Mouse (Mus musculus) heart, embryonic 11.5 days (tissue): Measurements from ENCODE around the gene Kctd15. TPM values are rescaled to one million over a fixed set of nuclear protein-coding genes. Genes with fewer than 3 reads are reported as not detected.

Experiments
- ATAC-seq: fragments of 200-750 bp; cut with Nextera tagmentation; replicated peaks from 2 replicates; pipeline ENCODE4 v1.8.0; 2017; ENCODE audit warnings: moderate library complexity; ENCODE audit not compliant: insufficient number of reproducible peaks, low FRiP score, low TSS enrichment
- H3K27ac ChIP-seq: fragments of 300-500 bp; sonication (generic); 2 replicates; pipeline ENCODE4 v1.5.1; 2014; ENCODE audit warnings: mild to moderate bottlenecking, low read depth, low read length
- H3K27me3 ChIP-seq: fragments of 300-500 bp; sonication (generic); 2 replicates; pipeline ENCODE4 v1.6.1; 2014; ENCODE audit warnings: mild to moderate bottlenecking, low read length, mixed read lengths; ENCODE audit not compliant: control insufficient read depth, insufficient read depth
- H3K36me3 ChIP-seq: fragments of 300-500 bp; sonication (generic); 2 replicates; pipeline ENCODE4 v1.6.1; 2014; ENCODE audit warnings: mild to moderate bottlenecking, low read length, moderate library complexity, mixed read lengths; ENCODE audit not compliant: control insufficient read depth, insufficient read depth
- H3K4me1 ChIP-seq: fragments of 300-500 bp; sonication (generic); 2 replicates; pipeline ENCODE4 v1.6.1; 2014; ENCODE audit warnings: low read length; ENCODE audit not compliant: control insufficient read depth, insufficient read depth
- H3K4me2 ChIP-seq: fragments of 300-500 bp; sonication (generic); 2 replicates; pipeline ENCODE4 v1.6.1; 2014; ENCODE audit warnings: mild to moderate bottlenecking, moderate library complexity
- H3K4me3 ChIP-seq: fragments of 300-500 bp; sonication (generic); 2 replicates; pipeline ENCODE4 v1.5.1; 2014; ENCODE audit warnings: low read depth, low read length
- H3K9ac ChIP-seq: fragments of 300-500 bp; sonication (generic); 2 replicates; pipeline ENCODE4 v1.6.1; 2014; ENCODE audit warnings: mild to moderate bottlenecking, low read depth, low read length, moderate library complexity
- H3K9me3 ChIP-seq: fragments of 300-500 bp; sonication (generic); replicated peaks from 2 replicates; pipeline ENCODE4 v1.6.1; 2016; ENCODE audit warnings: low read length; ENCODE audit not compliant: control insufficient read depth
- WGBS: fragments of 180-500 bp; shearing (Covaris S2); extraction: QIAGEN DNeasy Blood & Tissue Kit; methylation state at CpG from one replicate; pipeline ENCODE4 v1.1.7; 2014; ENCODE audit not compliant: insufficient replicate concordance; 5-methylcytosine and 5-hydroxymethylcytosine counted together
- polyA plus RNA-seq: library from polyadenylated mRNA; unstranded; fragments of >200 nt; fragmentation: Nextera tagmentation; extraction: Ambion mirVana; gene quantifications from 2 replicates; pipeline ENCODE4 v1.2.1, GENCODE M21; 2014

The Kctd15 gene
- polyA plus RNA-seq, 1 experiment from 2014 or later = 4.5 TPM

DNA sequence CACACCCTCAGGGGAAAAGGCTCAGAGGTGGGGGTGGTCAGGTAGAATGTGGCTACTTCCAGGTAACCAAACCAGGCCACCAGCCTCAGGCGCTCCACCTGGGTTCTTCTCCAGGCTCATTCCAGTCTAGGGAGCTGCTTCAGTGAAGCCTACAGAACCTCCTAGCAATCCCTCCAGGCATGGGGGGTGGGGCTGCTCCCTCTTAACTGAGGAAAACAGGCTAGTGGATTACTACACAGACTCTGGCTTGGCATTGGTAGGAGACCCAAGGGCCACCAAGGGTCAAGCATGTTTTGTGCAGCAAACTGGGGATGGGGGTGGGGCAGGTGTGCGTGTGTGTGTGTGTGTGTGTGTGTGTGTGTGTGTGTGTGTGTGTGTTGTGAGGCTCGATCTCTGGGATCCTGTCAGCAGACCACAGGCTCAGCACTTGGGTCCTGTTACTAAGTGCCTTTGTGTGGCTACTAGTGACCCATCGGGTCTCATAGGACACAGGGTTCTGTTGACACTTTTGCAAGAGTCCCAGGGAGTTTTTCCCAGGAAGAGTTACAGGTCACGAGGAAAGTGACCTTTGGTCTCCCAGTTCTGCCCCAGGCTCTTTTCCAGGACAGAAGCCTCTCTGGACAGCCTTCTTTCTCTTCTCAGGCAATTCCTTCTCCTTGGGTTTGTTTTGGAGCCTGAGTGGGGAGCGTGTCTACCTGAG is 3.0 kb upstream of the Kctd15 start:
- Histone ChIP-seq H3K27ac (no peak overlapping the region), H3K4me1 (no peaks in the 10 kb centered on the region), H3K9ac (no peak overlapping the region), H3K4me2 (no peak overlapping the region), H3K36me3 (no peaks in the 10 kb centered on the region), H3K4me3 (no peak overlapping the region), H3K27me3 (no peaks in the 10 kb centered on the region), H3K9me3 (no peaks in the 10 kb centered on the region)
- no peak for ATAC-seq
- WGBS = 67% methylated on average over 6 of the region's 6 CpGs

DNA sequence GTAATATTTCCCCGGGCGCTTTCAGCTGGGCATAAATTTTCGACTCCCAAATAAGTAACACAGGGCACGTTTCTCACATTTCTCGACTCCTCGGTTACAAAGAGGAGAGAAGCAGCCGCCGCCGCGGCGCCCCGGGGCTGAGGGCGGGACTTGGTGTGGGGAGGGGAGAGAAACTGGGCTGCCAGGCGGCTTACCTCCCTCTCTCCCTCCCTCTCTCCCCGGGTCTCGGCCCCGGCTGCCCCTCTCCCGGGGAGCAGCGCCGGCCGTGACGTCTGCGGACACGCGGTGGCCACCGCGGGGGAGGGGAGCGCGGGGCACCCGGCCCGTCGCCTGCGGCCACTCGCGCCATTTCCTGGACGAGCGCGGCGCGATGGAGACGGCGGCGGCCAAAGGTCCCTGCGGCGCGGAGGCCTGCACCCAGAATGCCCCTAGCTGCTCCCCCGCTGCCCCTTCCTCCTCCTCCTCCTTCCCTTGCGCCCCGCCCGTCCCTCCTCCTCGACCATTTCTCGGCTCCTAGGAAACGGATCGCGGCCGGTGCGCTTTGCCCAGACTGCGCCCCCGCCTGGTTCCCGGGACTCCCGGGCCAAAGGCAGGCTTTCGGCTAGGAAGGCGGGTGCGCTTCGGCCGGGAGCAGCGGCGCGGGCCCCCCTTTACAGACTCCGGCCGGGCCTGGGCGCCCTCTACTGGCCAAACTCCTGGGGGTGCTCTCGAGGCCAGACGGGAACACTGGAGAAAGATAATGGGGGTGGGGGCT is 1.3 kb downstream of the Kctd15 start:
- Histone ChIP-seq H3K27me3 (no peaks in the 10 kb centered on the region; the same call in 1 of the 2 replicates), H3K4me3 (peak overlapping the region; percentile 74), H3K9me3 (no peaks in the 10 kb centered on the region), H3K9ac (peak overlapping the region; percentile 92), H3K36me3 (no peaks in the 10 kb centered on the region), H3K27ac (peak overlapping the region; percentile 97), H3K4me1 (peaks cover 6% of the 10 kb centered on the region; the same call in 1 of the 2 replicates), H3K4me2 (peak overlapping the region; percentile 87)
- under 1% methylated on average over 54 of the region's 74 CpGs for WGBS
- peak; percentile 62 for ATAC-seq

- Histone ChIP-seq H3K36me3 (peaks cover 3% of the 10 kb centered on the region; the same call in 1 of the 2 replicates), H3K4me1 (peaks cover 6% of the 10 kb centered on the region; the same call in 1 of the 2 replicates), H3K4me3 (peak overlapping the region; percentile 74), H3K9me3 (no peaks in the 10 kb centered on the region), H3K4me2 (peak overlapping the region; percentile 87), H3K27me3 (no peaks in the 10 kb centered on the region; the same call in 1 of the 2 replicates), H3K9ac (peak overlapping the region; percentile 92), H3K27ac (peak overlapping the region; percentile 97)
- under 1% methylated on average over 48 of the region's 81 CpGs for WGBS
- ATAC-seq = peak; percentile 24
Observed at GRCm38 (mm10) chr7:34654441-34655085, 2.0 kb downstream of the Kctd15 start.

DNA sequence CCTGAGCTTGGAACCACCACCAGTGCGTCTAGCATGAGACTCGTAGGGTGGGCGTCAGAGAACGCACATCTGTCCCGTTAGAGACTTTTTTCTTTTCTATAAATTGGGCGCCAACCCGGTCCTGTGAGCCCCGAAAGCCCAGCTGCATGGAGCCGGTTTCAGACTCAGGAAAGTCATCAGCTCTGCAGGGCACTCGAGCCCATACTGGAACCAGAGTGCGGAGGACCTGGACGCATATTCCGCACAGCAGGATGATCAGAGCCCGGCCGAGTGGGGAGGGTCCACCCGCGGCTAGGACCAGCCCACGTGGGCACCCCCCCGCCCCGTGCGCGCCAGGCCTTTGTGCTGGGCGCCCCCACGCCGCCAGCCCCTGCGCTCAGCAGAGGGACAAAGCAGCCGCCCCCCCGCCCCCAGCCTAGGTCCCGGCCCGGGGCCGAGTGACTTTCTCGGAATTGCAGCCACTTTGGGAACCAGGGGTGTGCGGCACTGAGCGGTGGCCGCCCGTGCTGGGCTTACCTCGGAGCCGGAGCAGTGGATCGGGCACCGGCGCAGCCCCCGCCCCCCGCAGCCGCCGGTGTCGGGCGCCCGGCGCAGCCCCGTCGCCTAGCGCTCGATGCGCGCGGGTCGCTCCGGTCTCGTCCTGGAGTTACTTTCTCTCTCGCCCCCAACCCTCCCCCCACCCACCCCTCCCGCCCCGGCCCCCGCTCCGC is 2.6 kb downstream of the Kctd15 start:
- H3K9me3 ChIP-seq = no peaks in the 10 kb centered on the region
- H3K9ac ChIP-seq = peak overlapping the region; percentile 92
- peaks cover 6% of the 10 kb centered on the region; the same call in 1 of the 2 replicates for H3K4me1 ChIP-seq
- peak; percentile 46 for ATAC-seq
- H3K27me3 ChIP-seq = no peaks in the 10 kb centered on the region; the same call in 1 of the 2 replicates
- WGBS = 1% methylated on average over 32 of the region's 64 CpGs
- H3K36me3 ChIP-seq = peaks cover 3% of the 10 kb centered on the region; the same call in 1 of the 2 replicates
- H3K27ac ChIP-seq = peak overlapping the region; percentile 97
- peak overlapping the region; percentile 74 for H3K4me3 ChIP-seq
- H3K4me2 ChIP-seq = peak overlapping the region; percentile 87

DNA sequence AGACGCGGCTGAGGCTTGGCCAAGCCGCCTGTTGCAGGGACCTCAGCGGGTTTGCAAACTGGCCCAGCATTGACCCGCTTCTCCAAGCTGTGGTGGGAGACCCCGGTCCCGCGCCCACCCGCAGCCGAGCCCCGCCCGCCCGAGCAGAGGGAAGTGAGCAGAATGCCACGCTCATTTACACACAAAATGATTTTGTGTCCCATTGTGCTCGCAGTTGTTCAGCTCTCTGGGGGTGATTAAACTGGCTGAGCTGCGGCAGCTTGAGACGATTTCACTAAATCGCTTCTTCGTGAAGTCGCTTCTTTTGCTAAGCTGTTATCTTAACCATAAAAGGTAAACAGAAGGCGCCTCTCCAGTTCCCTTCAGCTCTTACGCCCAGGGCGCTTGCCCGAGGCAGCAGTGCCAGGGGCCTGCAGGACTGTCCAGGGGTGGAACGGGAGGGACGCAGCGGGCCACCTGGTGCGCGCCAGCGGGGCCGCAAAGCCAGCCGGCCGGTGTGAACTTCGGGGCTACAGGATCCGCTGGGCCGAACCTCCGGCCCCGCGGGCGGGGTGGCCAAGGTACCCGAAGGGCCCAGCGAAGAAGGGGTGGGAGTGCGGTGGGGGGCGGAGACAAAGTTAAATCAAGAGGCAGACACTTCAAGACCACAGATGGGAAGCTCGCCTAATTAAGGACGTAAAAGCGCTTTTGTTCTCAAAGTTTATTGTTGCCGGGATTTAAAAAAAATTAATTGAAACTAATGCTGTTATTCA is 3.6 kb downstream of the Kctd15 start:
- Histone ChIP-seq H3K36me3 (peaks cover 9% of the 10 kb centered on the region), H3K4me2 (peak overlapping the region; percentile 87), H3K9ac (peak overlapping the region; percentile 92), H3K9me3 (no peaks in the 10 kb centered on the region), H3K4me3 (peak overlapping the region; percentile 74), H3K27ac (no peak overlapping the region), H3K4me1 (peaks cover 6% of the 10 kb centered on the region; the same call in 1 of the 2 replicates), H3K27me3 (no peaks in the 10 kb centered on the region; the same call in 1 of the 2 replicates)
- under 1% methylated on average over 48 of the region's 48 CpGs for WGBS
- ATAC-seq = no peak

DNA sequence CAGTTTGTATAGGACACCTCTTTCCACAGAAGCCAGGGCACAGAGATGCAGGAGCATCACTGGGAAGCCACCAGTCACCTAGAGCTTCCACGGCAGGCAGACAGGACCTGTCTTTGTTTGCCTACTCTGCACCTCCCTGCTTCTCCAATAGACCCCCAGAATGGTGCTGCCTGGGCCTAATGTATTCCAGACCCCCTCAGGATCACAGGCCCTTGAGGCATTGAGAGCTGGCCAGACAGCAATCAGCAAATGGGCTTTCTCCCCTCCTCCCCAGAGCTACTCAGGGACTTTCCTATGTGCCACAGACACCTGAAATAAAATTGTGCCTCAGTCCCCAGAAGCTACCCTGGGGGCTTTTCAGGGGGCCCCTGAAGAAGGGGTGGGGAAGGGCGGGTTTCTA is 5.2 kb downstream of the Kctd15 start:
- peaks cover 6% of the 10 kb centered on the region; the same call in 1 of the 2 replicates for H3K4me1 ChIP-seq
- no peak overlapping the region for H3K4me2 ChIP-seq
- no peak for ATAC-seq
- no peak overlapping the region for H3K27ac ChIP-seq
- 66% methylated on average over 2 of the region's 2 CpGs for WGBS
- no peak overlapping the region; the same call in 1 of the 2 replicates for H3K4me3 ChIP-seq
- H3K36me3 ChIP-seq = peaks cover 9% of the 10 kb centered on the region
- H3K9me3 ChIP-seq = no peaks in the 10 kb centered on the region
- H3K9ac ChIP-seq = no peak overlapping the region
- no peaks in the 10 kb centered on the region; the same call in 1 of the 2 replicates for H3K27me3 ChIP-seq

DNA sequence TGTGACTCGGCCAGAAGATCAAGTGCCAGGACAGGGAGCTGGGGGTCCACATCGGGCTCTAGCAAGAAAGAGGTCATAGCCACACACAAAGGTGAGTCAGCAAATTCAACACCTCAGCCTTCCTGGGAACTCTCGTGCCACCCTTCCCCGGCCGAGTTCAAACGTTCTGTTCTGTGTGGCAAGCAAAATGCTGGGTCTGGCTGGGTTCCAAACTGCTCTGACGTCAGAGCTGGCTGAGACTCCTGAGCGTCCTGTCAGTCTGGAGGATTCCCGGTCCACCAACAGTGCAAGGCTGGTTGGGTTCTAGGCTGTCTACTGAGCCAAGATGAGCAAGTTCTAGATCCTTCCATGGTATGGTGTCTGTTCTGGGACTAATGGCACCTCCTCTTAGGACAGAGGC is 9.5 kb downstream of the Kctd15 start:
- H3K4me2 ChIP-seq = no peak overlapping the region
- no peaks in the 10 kb centered on the region for H3K27me3 ChIP-seq
- no peak overlapping the region for H3K4me3 ChIP-seq
- H3K9ac ChIP-seq = no peak overlapping the region
- ATAC-seq = no peak
- peaks cover 4% of the 10 kb centered on the region; the same call in 1 of the 2 replicates for H3K4me1 ChIP-seq
- no peaks in the 10 kb centered on the region for H3K9me3 ChIP-seq
- WGBS = 61% methylated on average over 9 of the region's 9 CpGs
- H3K36me3 ChIP-seq = peaks cover 9% of the 10 kb centered on the region
- no peak overlapping the region for H3K27ac ChIP-seq
